Mouse (Mus musculus) frontal cortex, postnatal 25 days (tissue): ENCODE data around the gene Plbd2.
A peak's percentile ranks its signal among the peaks of the same experiment; 100 is the strongest.

Experiments
- DNase-seq, 2 experiments: peaks; one replicate each; pipeline ENCODE4 v3.0.0; 2022; ENCODE audit warnings: low spot score in 2 of 2

Plbd2 gene

DNA sequence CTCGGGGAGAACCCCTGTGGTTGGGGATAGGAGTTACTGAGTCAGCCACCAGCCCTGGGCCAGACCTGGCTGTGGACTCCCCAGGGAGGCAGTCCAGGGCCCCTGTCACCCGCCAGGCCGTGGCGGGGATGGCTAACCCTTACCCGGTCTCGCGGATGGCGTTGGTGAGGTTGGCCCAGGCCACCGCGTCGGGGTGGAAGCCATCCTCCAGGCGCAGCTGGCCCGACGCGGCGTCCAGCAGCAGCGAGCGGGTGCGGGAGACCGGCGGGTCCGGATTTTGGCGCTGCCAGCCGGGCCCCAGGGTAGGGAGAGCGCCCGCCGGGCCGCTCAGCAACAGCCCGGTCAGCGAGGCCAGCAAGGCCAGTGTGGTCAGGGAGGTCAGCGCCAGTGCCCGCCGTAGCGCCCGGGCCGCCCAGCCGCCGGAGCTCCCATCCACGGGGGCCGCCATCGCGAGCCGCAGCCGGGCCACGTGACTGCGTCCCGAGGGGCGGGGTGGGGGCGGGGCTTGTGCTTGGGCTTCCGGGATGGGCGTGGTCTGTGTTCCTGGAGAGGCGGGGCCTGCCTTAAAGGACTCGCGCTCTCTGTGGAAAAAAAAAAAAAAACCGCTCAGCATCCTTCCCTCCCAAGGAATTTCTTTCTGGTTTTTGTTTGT, at the start of gene Plbd2:
Gene Plbd2, minus strand, starts transcription at position 482 of the 652 bp plus-strand sequence.
- DNase-seq, result peak; percentile 40 to 59

- no peak for DNase-seq
Observed at GRCm38 (mm10) chr5:120550673-120551072, 47.2 kb upstream of the Plbd2 start.

DNA sequence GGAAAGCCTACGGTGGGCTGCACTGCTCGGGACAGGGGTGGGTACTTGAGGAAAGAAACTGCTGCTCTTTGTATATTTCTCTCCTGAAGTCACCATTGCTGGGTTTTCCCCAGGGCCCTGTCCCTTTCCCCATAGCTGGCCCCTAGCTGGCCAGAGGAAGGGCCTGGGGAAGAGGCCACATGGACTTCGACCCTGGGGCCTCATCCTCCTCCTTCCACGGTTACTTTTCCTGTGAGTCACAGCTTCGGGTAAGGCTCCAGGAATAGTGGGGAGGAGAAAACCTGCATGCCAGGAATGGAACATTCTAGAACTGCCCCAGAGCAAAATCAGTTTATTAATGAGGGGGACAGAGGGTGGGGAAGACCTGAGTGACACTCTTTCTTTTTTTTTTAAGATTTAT, 46.7 kb upstream of the Plbd2 start:
- DNase-seq, result no peak

- no peak for DNase-seq
Observed at GRCm38 (mm10) chr5:120548236-120548850, 44.9 kb upstream of the Plbd2 start.

DNA sequence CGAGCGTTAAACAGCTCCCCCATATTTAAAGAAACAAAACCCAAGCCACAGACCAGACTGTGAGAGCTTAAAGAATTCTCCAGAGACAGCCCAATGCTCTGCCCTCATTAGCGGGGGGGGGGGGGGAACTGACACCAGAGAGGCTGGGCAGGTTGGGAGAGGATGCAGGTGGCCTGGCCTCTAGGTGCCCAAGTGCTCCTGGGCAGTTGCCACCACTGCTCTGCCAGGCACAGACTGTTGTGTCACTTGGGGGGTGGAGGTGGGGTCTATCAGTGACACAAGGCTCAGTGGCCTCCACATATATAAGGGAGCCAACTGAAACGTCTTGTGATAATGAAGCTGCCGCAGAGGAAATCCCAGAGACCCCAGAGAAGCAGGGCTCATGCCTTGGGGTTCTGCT, 33.2 kb upstream of the Plbd2 start:
- no peak for DNase-seq

- DNase-seq, result no peak
Observed at GRCm38 (mm10) chr5:120536046-120536445, 32.6 kb upstream of the Plbd2 start.

DNA sequence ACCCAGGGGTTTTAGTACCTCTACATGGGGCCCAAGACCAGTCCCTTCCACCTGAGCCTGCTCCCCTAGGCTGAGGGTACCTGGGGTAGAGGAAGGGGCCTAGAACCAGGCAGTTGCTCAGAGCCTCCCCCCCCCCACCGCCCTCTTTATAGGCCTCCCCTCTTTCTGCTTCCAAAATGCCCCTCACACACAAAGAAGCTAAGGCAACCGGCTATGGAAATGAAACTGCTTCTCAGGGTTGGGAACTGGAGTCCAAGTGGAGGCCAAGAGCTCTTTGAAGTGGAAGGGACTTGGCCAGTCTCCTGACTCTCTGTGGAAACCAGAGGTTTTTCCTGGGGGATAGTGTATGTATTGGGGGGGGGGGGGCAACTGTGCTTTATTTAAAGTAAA, 31.3 kb upstream of the Plbd2 start:
- no peak for DNase-seq

DNA sequence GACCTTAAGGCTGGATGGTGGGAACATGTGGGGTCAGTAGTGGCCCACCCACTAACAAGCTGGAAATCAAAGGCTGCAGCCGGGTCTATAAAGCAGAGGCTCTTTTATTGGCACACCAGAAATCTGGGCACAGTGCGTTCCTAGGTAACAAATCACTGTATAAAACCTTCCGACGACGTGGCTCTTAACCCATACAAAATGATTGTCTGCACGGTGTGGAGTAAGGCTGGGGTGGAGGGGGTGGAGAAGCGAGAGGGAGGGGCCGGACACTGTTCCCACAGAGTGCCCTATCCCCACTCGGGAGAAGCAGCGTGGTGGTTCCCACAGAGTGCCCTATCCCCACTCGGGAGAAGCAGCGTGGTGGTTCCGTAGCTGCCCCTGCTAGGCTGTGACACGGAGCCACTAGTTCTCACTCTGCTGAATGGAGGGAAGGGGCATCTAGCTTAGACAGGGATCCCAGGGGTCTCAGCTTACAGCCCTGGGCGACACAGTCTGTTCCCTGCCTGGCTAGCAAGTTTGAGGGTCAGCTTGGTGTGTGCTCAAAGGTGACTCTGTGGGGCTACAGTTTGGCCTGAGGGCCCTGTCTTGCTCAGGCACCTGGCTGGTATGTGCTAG, 30.8 kb upstream of the Plbd2 start:
- DNase-seq, result no peak

- no peak for DNase-seq
Observed at GRCm38 (mm10) chr5:120531631-120532030, 28.2 kb upstream of the Plbd2 start.

GRCm38 (mm10) chr5:120527296-120527964, 24.0 kb upstream of the Plbd2 start:
- DNase-seq, result no peak

- DNase-seq, result no peak
Observed at GRCm38 (mm10) chr5:120526311-120526710, 22.9 kb upstream of the Plbd2 start.

GRCm38 (mm10) chr5:120525737-120526136, 22.3 kb upstream of the Plbd2 start:
- DNase-seq, result no peak

GRCm38 (mm10) chr5:120524736-120525135, 21.3 kb upstream of the Plbd2 start:
- DNase-seq, result no peak

DNA sequence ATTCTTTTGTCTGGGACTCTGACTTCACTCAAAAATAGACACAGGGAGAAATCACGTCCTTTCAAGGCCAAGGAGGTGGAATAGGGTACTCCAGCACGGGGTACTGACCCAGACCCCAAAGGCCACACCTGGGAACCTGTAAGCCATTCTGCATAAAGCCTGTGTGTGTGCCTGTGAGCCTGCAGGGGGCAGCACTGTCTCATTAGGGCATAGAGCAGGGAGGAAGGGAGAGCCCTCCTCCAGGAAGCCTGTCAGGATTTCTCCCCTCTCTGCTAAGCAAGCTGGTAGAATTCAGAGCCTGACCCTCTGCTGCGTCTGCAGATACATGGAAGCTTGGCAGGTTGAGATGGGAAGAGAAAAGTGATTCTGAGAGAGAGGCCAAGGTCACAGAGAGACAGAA, 19.2 kb upstream of the Plbd2 start:
- no peak for DNase-seq

DNA sequence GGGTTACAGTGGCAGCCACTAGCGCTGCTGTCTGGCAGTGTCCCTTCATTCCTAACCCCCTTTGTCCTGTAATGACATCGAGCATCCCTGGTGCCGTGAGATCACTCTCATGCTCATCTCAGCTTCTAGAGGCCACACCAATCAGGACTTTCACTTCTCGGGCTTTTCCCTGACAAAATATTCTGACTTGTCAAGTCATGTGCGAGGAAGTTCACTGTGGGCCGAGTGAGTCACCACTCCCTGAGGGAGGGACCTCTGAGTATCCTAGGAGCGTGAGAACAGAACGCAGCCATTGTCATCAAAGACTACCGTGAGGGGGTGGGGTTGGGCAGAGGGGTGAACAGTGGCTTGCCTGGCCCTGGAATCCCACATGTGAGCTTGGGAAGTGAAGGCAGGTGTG, 14.1 kb upstream of the Plbd2 start:
- no peak for DNase-seq

DNA sequence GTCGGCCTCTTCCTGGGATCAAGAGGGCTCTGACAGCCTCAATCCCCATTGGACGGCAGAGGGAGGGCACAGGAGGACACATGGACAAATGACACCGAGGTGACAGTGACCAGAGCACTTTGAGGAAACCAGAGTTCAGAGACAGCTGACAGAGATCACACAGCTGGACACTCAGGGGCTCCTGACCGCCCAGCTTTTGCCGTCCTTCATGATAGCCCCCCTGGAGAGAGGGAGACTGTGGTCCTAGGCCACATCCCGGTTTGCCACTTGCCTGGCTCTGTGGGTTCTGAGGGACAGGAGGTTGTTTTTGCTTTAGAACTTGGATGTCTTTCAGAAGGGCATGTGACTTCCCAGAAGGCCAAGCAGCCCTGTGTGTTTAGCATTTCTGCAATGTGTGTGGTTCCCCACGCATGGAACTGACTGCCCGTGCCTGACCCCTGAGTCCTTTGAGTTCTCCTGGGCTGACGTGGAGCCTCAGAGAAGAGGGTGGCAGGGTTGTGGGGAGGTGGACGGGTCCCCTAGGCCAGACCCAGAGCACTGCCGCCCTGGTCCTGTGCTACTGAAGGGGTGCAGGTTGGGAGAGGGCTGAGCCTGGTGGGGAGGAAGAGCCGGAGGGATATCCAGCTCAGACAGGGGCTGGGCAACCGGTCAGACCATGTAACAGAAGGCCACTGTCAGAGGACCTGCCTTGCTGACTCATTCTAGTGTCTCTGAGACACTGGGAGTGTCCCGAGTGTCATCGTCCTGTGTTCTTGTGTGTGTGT, 13.0 kb upstream of the Plbd2 start:
- no peak for DNase-seq

DNA sequence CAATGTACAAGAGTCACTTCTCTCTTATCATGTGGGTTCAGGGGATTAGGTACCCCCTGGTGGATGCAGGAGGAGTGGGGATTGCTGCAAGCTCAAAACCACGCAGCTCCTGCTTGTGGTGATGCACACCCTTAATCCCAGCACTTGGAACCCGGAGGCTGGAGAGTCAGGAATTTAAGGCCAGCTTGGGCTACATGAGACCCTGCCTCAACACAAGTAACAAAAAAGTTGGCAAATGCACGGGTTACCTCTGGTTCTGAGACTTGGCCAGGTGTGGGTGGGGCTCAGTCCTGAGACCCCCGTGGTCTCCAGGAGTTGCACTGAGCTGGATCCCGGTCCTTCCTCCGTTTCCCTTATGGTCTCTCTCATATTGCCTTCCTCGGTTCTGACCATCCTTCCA, 12.0 kb upstream of the Plbd2 start:
- DNase-seq, result no peak

GRCm38 (mm10) chr5:120514754-120515153, 11.3 kb upstream of the Plbd2 start:
- no peak for DNase-seq

DNA sequence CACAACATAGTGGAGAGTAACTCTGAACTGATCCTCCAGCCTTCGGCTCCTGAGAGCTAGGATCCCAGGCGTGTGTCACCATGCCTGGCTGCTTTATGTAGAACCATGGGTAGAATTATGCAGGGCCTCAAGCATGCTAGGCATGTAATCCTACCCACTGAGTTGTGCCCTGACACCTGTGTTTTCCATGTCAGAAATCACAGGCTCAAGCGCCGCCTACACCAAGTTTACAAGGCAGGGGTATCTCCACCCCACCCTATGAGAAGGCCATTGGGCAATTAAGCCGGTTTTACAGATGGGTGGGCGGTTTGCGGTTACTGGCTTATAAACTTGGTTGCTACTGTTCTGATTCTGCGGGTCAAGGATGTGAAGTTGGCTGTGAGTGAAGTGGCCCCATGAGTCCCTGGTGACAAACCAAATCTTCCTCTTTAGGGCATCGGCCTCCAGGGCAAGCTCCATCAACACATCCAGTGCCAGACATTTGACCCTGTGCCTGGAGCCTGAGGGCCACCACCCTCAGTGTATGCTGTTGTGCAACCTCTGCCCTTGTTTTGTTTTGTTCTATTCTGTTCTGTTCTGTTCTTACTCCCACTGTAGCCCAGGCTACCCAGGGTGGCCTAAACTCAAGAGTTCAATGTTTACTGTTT, 10.7 kb upstream of the Plbd2 start:
- no peak for DNase-seq

DNA sequence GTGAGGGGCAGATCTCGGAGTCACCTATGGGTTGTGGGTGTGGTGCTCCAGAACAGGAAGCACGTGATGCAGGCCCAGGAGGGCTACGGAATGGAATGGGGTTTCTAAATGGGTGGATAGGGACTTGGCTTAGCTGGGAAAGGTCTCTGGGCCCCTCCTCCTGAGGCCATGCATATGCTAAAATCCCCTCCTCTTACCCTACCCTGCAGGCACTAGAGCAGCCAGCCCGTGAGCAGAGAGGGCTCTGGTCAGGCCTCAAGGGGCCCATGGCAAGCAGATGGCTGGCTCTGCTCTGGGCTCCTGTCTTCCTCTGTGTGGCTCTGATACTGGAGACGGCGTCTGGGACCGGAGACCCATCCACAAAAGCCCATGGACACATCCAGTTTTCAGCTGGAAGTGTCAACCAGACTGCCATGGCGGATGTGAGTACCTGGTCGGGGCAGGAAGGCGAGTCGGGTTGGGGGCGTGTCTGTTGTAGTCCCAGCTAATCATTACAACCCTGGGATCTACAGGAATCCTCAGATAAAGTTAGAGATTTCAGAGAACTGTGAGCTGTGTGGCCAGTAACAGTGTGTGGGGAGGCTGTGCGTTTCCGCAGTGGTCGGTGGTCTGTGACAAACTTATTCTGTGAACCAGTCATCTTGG, 9.6 kb upstream of the Plbd2 start:
- DNase-seq, result no peak

- DNase-seq, result no peak
Observed at GRCm38 (mm10) chr5:120511643-120512220, 8.3 kb upstream of the Plbd2 start.
